Mouse (Mus musculus): ENCODE results near the gene Scgb2a2. TPM values are rescaled to one million over a fixed set of nuclear protein-coding genes. Genes with fewer than 3 reads are reported as not detected.
"Not testable (repeated sequence)": the region's sequence is repeated elsewhere in the genome, so short reads cannot be mapped to it uniquely, and the experiment has no call there.

The Scgb2a2 gene
- polyA plus RNA-seq, 1 experiment from 2014 or later, result not detected

- Histone ChIP-seq H3K27me3 (replicated peaks) (no peaks in the 10 kb centered on the region), H3K27ac (peak overlapping the region; percentile 94), H3K36me3 (peaks cover 45% of the 10 kb centered on the region), H3K4me2 (peak overlapping the region; percentile 93), H3K9me3 (replicated peaks) (no peaks in the 10 kb centered on the region), H3K9ac (peak overlapping the region; percentile 94), H3K4me3 (peak overlapping the region; percentile 85), H3K4me1 (peaks cover 65% of the 10 kb centered on the region)
- ATAC-seq, result no peak
- 8% methylated on average over 17 of the region's 17 CpGs for WGBS (ENCODE audit: insufficient replicate concordance)
Measured at GRCm38 (mm10) chr19:9898339-9899066, 51.1 kb downstream of the Scgb2a2 start.

GRCm38 (mm10) chr19:9899072-9899779 lies 51.9 kb downstream of the Scgb2a2 start, which contains the start of gene Incenp:
TSS of gene Incenp (minus strand) at chr19:9899551.
- ATAC-seq, result peak; percentile 94
- no peaks in the 10 kb centered on the region for H3K9me3 ChIP-seq (replicated peaks)
- no peaks in the 10 kb centered on the region for H3K27me3 ChIP-seq (replicated peaks)
- H3K4me2 ChIP-seq, result peak within 1 kb of the TSS; percentile 93
- peak within 1 kb of the TSS; percentile 85 for H3K4me3 ChIP-seq
- peaks cover 58% of the 10 kb centered on the region for H3K4me1 ChIP-seq
- H3K36me3 ChIP-seq, result peaks cover 38% of the 10 kb centered on the region
- peak within 1 kb of the TSS; percentile 94 for H3K9ac ChIP-seq
- under 1% methylated on average over 58 of the region's 58 CpGs for WGBS (ENCODE audit: insufficient replicate concordance)
- H3K27ac ChIP-seq, result peak within 1 kb of the TSS; percentile 94

GRCm38 (mm10) chr19:9899780-9900146 lies 52.4 kb downstream of the Scgb2a2 start:
- Histone ChIP-seq H3K27ac (peak overlapping the region; percentile 94), H3K36me3 (peaks cover 32% of the 10 kb centered on the region), H3K4me2 (peak overlapping the region; percentile 74), H3K4me1 (peaks cover 53% of the 10 kb centered on the region), H3K9ac (peak overlapping the region; percentile 75), H3K27me3 (replicated peaks) (no peaks in the 10 kb centered on the region), H3K9me3 (replicated peaks) (no peaks in the 10 kb centered on the region), H3K4me3 (peak overlapping the region; percentile 85)
- peak; percentile 49 for ATAC-seq
- 6% methylated on average over 10 of the region's 10 CpGs for WGBS (ENCODE audit: insufficient replicate concordance)

- ATAC-seq; H3K27me3 ChIP-seq (replicated peaks); H3K9me3 ChIP-seq (replicated peaks): not testable (repeated sequence)
- peaks cover 43% of the 10 kb centered on the region for H3K4me1 ChIP-seq
- H3K4me2 ChIP-seq, result peak overlapping the region; percentile 74
- peak overlapping the region; percentile 75; the same call in 1 of the 2 replicates for H3K9ac ChIP-seq
- H3K4me3 ChIP-seq, result peak overlapping the region; percentile 85
- H3K36me3 ChIP-seq, result peaks cover 23% of the 10 kb centered on the region
- WGBS (ENCODE audit: insufficient replicate concordance), result 86% methylated on average over 2 of the region's 2 CpGs
- peak overlapping the region; percentile 94 for H3K27ac ChIP-seq
Measured at GRCm38 (mm10) chr19:9900696-9901095, 53.3 kb downstream of the Scgb2a2 start.

Small RNA genes within 50 kb of the gene (microRNA-seq; reads per million reads assigned to microRNA genes)
- gene Gm22369, result not detected

Other genes with a start within 250 kb of the Scgb2a2 start
- 157 and 159 TPM in 2 replicates for gene Incenp, start 52.0 kb downstream of the Scgb2a2 start, polyA plus RNA-seq (2016; fragmentation: Nextera tagmentation; extraction: Ambion mirVana)
- gene Fth1, start 133.0 kb downstream of the Scgb2a2 start, polyA plus RNA-seq (2016; fragmentation: Nextera tagmentation; extraction: Ambion mirVana), result 5,199 and 5,262 TPM in 2 replicates
- 0.17 and 0.32 TPM in 2 replicates for gene Best1, start 154.1 kb downstream of the Scgb2a2 start, polyA plus RNA-seq (2016; fragmentation: Nextera tagmentation; extraction: Ambion mirVana)
- gene Rab3il1, start 154.1 kb downstream of the Scgb2a2 start, polyA plus RNA-seq (2016; fragmentation: Nextera tagmentation; extraction: Ambion mirVana), result 189 and 191 TPM in 2 replicates
- 6.9 and 10.0 TPM in 2 replicates for gene Fads3, start 194.0 kb downstream of the Scgb2a2 start, polyA plus RNA-seq (2016; fragmentation: Nextera tagmentation; extraction: Ambion mirVana)

Measured in liver, embryonic 12.5 days (tissue).